Mouse (Mus musculus) liver, embryonic 15.5 days (tissue): Measurements from ENCODE around the gene Ndufa6. TPM values are rescaled to one million over a fixed set of nuclear protein-coding genes. Genes with fewer than 3 reads are reported as not detected.

ENCODE experiments used
- ATAC-seq: fragments of 200-750 bp; cut with Nextera tagmentation; 2 replicates; pipeline ENCODE4 v1.8.0; 2017; ENCODE audit warnings: moderate number of reproducible peaks, mild to moderate bottlenecking, moderate library complexity; ENCODE audit not compliant: insufficient read depth
- H3K27ac ChIP-seq: fragments of 300-500 bp; sonication (generic); replicated peaks from 2 replicates; pipeline ENCODE4 v1.5.1; 2015; ENCODE audit warnings: mild to moderate bottlenecking, inconsistent platforms
- H3K27me3 ChIP-seq: fragments of 300-500 bp; sonication (generic); 2 replicates; pipeline ENCODE4 v1.6.1; 2015; ENCODE audit warnings: mild to moderate bottlenecking, inconsistent platforms
- H3K36me3 ChIP-seq: fragments of 300-500 bp; sonication (generic); replicated peaks from 2 replicates; pipeline ENCODE4 v1.6.1; 2015; ENCODE audit warnings: moderate library complexity, mild to moderate bottlenecking, inconsistent platforms
- H3K4me1 ChIP-seq: fragments of 300-500 bp; sonication (generic); replicated peaks from 2 replicates; pipeline ENCODE4 v1.6.1; 2015; ENCODE audit warnings: inconsistent platforms
- H3K4me2 ChIP-seq: fragments of 300-500 bp; sonication (generic); 2 replicates; pipeline ENCODE4 v1.6.1; 2015; ENCODE audit warnings: moderate library complexity, mild to moderate bottlenecking, inconsistent platforms
- H3K4me3 ChIP-seq: fragments of 300-500 bp; sonication (generic); replicated peaks from 2 replicates; pipeline ENCODE4 v1.5.1; 2015; ENCODE audit warnings: mild to moderate bottlenecking, inconsistent platforms
- H3K9ac ChIP-seq: fragments of 300-500 bp; sonication (generic); 2 replicates; pipeline ENCODE4 v1.6.1; 2015; ENCODE audit warnings: moderate library complexity, mild to moderate bottlenecking, inconsistent platforms
- H3K9me3 ChIP-seq: fragments of 300-500 bp; sonication (generic); replicated peaks from 2 replicates; pipeline ENCODE4 v1.6.1; 2016; ENCODE audit warnings: inconsistent platforms
- WGBS: fragments of 180-500 bp; shearing (Covaris S2); methylation state at CpG from one replicate; pipeline ENCODE4 v1.1.7; 2015; ENCODE audit warnings: mixed read lengths; ENCODE audit not compliant: insufficient replicate concordance; 5-methylcytosine and 5-hydroxymethylcytosine counted together
- microRNA-seq: library from miRNA; unstranded; fragments of <30 nt; microRNA quantifications from one replicate; pipeline ENCODE4, GENCODE M21; 2016
- polyA plus RNA-seq: library from polyadenylated mRNA; unstranded; fragments of >200 nt; fragmentation: Nextera tagmentation; extraction: Ambion mirVana; gene quantifications from 2 replicates; pipeline ENCODE4 v1.2.1, GENCODE M21; 2015

Gene Ndufa6
- polyA plus RNA-seq, 1 experiment from 2014 or later: 310 TPM

DNA sequence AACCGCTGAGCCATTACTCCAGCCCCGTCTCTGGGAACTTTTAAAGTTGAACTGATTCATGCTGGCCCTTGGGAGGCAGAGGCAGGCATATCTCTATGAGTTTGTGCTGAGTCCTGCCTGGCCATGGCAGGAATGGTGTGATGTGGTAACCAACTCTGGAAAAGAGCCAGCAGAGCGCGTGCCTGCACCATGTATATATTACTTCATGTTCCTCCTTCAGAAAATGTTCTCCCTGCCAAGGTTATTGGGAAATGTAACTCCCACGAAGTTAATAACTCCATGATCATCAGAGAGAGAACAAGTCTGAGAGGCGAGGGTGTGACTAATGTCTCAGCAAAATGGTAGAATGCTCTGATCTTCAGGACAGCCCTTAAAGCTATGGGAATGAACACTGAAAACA lies 36.3 kb downstream of the Ndufa6 start:
- WGBS: 66% methylated on average over 6 of the region's 6 CpGs
- H3K4me3 ChIP-seq: no peak overlapping the region
- H3K9ac ChIP-seq: no peak overlapping the region
- H3K27ac ChIP-seq: no peak overlapping the region
- no peak overlapping the region for H3K4me2 ChIP-seq
- no peaks in the 10 kb centered on the region for H3K36me3 ChIP-seq
- no peaks in the 10 kb centered on the region for H3K9me3 ChIP-seq
- H3K4me1 ChIP-seq: no peaks in the 10 kb centered on the region
- no peak for ATAC-seq
- no peaks in the 10 kb centered on the region for H3K27me3 ChIP-seq

DNA sequence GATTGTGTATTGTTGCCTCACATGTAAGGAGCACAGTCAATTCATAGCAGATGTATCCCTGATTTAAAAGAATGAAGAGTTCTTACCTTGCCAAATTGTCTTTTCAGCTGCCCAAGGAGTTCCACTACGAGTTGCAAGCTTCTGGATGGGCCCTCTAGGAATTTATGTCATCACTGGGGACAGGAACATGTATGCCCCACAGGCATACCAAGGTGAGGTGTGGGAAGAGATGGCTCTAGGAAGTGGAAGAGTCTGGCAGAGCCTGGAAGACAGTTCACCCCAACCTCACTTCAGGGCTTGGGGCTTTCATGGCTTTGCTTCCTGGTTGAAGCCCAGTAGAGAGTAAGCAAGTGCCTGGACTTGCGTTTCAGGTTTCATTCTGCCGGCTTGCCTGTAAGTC lies 45.7 kb downstream of the Ndufa6 start:
- Histone ChIP-seq H3K36me3 (no peaks in the 10 kb centered on the region), H3K4me1 (no peaks in the 10 kb centered on the region; the same call in 1 of the 2 replicates), H3K27ac (no peak overlapping the region), H3K4me3 (no peak overlapping the region), H3K9me3 (no peaks in the 10 kb centered on the region), H3K4me2 (no peak overlapping the region), H3K9ac (no peak overlapping the region), H3K27me3 (peaks cover 20% of the 10 kb centered on the region; the same call in 1 of the 2 replicates)
- no peak for ATAC-seq
- 62% methylated on average over 3 of the region's 3 CpGs for WGBS

DNA sequence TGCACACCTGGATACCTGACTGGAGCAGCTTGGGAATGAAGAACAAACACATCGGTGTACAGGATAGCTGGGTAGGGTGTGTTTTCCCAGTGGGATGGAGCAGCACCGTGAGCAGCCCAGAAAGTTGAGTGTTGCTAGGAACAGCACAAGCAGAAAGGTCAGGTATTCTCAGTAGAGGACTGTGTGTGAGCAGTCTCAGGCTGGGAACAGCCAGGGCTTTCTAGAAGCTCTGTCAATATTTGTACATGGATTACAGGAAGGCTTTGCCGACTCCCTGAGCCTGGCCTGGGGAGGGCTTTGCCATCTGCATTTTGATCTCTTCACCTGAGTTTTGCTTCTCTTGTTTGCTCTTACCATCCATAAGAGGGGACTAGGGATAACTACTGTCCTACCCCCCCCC lies 47.0 kb downstream of the Ndufa6 start:
- Histone ChIP-seq H3K9me3 (no peaks in the 10 kb centered on the region), H3K27ac (no peak overlapping the region), H3K4me3 (no peak overlapping the region), H3K4me2 (no peak overlapping the region), H3K36me3 (no peaks in the 10 kb centered on the region), H3K9ac (no peak overlapping the region), H3K4me1 (no peaks in the 10 kb centered on the region; the same call in 1 of the 2 replicates), H3K27me3 (peaks cover 20% of the 10 kb centered on the region; the same call in 1 of the 2 replicates)
- 78% methylated on average over 3 of the region's 3 CpGs for WGBS
- 0 out of 2 replicates have a peak, but pooled peaks have one; percentile 37 for ATAC-seq

Small RNAs within 50 kb of the gene (microRNA-seq; reads per million reads assigned to microRNA genes)
- gene Mir7684: not detected

Other genes starting within 250 kb of the Ndufa6 start
- gene Ccdc134, start 226.4 kb downstream of the Ndufa6 start, polyA plus RNA-seq: 7.0 and 7.7 TPM in 2 replicates
- 53.6 and 61.3 TPM in 2 replicates for gene Srebf2, start 207.1 kb downstream of the Ndufa6 start, polyA plus RNA-seq
- gene Shisa8, start 141.5 kb downstream of the Ndufa6 start, polyA plus RNA-seq: 0.08 and 0.12 TPM in 2 replicates
- 0.40 and 0.79 TPM in 2 replicates for gene Tnfrsf13c, start 130.0 kb downstream of the Ndufa6 start, polyA plus RNA-seq
- gene Cenpm, start 109.6 kb downstream of the Ndufa6 start, polyA plus RNA-seq: 32.8 and 33.7 TPM in 2 replicates
- gene 1500009C09Rik, start 101.9 kb downstream of the Ndufa6 start, polyA plus RNA-seq: not detected in 2 replicates
- gene Sept3, start 79.4 kb downstream of the Ndufa6 start, polyA plus RNA-seq: 0.12 and 0.16 TPM in 2 replicates
- 0.06 and 0.08 TPM in 2 replicates for gene Wbp2nl, start 55.4 kb downstream of the Ndufa6 start, polyA plus RNA-seq
- gene Naga, start 15.4 kb downstream of the Ndufa6 start, polyA plus RNA-seq: 43.4 and 48.6 TPM in 2 replicates
- gene Pheta2, start 15.4 kb downstream of the Ndufa6 start, polyA plus RNA-seq: 43.9 and 47.9 TPM in 2 replicates
- 176 TPM in 2 replicates for gene Smdt1, start 15.4 kb downstream of the Ndufa6 start, polyA plus RNA-seq
- gene Cyp2d22, start 25.9 kb upstream of the Ndufa6 start, polyA plus RNA-seq: 17.7 and 19.1 TPM in 2 replicates
- gene Cyp2d11, start 39.7 kb upstream of the Ndufa6 start, polyA plus RNA-seq: 0.10 TPM in 1 of 2 replicates, not detected in the other
- gene Cyp2d10, start 52.9 kb upstream of the Ndufa6 start, polyA plus RNA-seq: 52.7 and 71.7 TPM in 2 replicates
- gene Cyp2d9, start 79.1 kb upstream of the Ndufa6 start, polyA plus RNA-seq: 2.6 and 4.3 TPM in 2 replicates
- gene Cyp2d12, start 200.8 kb upstream of the Ndufa6 start, polyA plus RNA-seq: not detected in 2 replicates